Mouse (Mus musculus): ENCODE data around the gene Acp7. TPM values are rescaled to one million over a fixed set of nuclear protein-coding genes. Genes with fewer than 3 reads are reported as not detected.

Gene Acp7
- polyA plus RNA-seq, 1 experiment: not detected

DNA sequence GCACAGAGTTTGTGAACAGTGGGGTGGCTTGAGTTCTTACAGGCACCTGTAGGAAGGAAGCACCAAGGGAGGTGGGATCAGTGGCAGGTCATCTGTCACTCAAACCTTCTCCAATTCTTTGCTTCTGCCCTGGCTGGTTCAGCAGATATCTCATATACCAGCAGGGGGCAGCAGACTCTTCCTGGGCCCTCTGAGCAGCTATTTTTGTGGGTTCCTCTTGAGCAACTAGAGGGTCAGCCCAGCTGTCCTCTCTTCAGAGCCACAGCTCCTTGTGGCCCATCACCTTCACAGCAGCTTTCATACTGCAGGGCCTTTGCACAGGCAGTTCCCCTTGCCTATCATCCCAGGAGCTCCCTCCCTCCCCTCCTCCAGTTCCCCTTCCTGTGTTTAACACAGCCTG lies 62.9 kb downstream of the Acp7 start:
- H3K4me1 ChIP-seq (ENCODE audit: control insufficient read depth, insufficient read depth, low read length): no peaks in the 10 kb centered on the region
- no peak overlapping the region for H3K4me3 ChIP-seq (ENCODE audit: insufficient read depth, low read length)
- no peak overlapping the region for H3K27ac ChIP-seq (ENCODE audit: insufficient read depth, low read length)
- TF ChIP-seq CTCF (IDR thresholded peaks at IDR 0.05; ENCODE audit: borderline replicate concordance, insufficient read depth, low read length) (no peak), POLR2A (IDR thresholded peaks at IDR 0.05; ENCODE audit: low read depth, low read length) (no peak)

DNA sequence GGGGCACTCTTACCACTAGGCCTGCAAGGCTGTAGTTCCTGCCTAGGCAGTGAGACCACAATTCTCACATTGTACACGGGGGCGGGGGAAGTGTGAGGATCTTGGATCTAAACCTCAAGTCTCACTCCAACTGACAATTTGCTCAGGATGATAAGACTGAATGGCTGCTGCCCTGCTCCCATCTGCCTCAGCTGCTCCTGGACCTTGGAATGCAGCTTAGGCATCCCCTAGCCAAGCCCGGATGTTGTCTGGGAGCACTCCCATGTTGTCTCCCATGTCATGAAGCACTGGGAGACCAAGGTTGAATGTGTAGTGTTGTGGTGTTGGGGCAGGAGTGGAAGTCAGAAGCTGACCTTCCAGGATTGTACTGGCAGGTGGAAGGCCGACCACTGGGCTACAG lies 63.6 kb downstream of the Acp7 start:
- Histone ChIP-seq H3K27ac (ENCODE audit: insufficient read depth, low read length) (no peak overlapping the region), H3K4me3 (ENCODE audit: insufficient read depth, low read length) (no peak overlapping the region), H3K4me1 (ENCODE audit: control insufficient read depth, insufficient read depth, low read length) (no peaks in the 10 kb centered on the region)
- TF ChIP-seq POLR2A (IDR thresholded peaks at IDR 0.05; ENCODE audit: low read depth, low read length) (no peak), CTCF (IDR thresholded peaks at IDR 0.05; ENCODE audit: borderline replicate concordance, insufficient read depth, low read length) (no peak)

DNA sequence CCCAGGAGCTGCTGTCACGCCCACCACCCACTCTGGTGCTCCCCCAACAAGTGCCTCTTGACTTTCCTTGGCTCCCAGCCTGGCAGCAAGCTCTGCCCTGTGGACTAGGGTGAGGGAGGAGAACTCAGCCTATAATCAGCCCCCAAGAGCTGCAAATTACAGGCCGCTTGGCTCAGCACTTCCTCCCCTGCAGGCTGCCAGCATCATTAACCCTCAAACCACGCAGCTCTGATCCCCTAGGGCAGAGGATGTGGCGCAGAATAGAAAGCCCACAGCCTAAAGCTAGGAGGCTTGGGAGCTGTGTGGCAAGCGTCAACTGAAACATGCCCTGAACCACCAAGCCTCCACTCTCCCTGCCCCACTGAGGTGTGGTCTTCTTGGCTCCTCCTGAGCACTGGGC lies 65.7 kb downstream of the Acp7 start:
- Histone ChIP-seq H3K27ac (ENCODE audit: insufficient read depth, low read length) (no peak overlapping the region), H3K4me3 (ENCODE audit: insufficient read depth, low read length) (no peak overlapping the region), H3K4me1 (ENCODE audit: control insufficient read depth, insufficient read depth, low read length) (no peaks in the 10 kb centered on the region)
- TF ChIP-seq POLR2A (IDR thresholded peaks at IDR 0.05; ENCODE audit: low read depth, low read length): no peak
- TF ChIP-seq CTCF (IDR thresholded peaks at IDR 0.05; ENCODE audit: borderline replicate concordance, insufficient read depth, low read length): no peak

DNA sequence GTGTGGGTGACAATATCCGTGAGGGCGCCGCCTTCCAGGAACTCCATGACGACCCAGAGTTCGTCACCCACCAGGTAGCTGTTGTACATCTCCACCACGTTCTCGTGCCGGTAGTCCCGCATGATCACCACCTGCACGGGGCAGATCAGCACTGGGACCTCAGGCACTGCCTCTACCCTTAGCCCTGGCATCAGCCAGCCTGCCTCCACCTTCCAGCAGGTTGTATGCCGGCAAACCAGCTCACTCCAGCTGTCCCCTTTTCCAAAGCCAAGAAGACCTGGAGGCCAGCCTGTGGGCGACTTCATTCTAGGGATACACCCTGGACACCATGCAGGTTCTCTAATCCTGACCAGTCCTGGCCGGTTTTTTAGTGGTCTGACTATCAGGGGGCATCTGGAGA lies 68.2 kb downstream of the Acp7 start:
- Histone ChIP-seq H3K27ac (ENCODE audit: insufficient read depth, low read length) (no peak overlapping the region), H3K4me3 (ENCODE audit: insufficient read depth, low read length) (no peak overlapping the region), H3K4me1 (ENCODE audit: control insufficient read depth, insufficient read depth, low read length) (no peaks in the 10 kb centered on the region)
- TF ChIP-seq CTCF (IDR thresholded peaks at IDR 0.05; ENCODE audit: borderline replicate concordance, insufficient read depth, low read length) (no peak), POLR2A (IDR thresholded peaks at IDR 0.05; ENCODE audit: low read depth, low read length) (no peak)

DNA sequence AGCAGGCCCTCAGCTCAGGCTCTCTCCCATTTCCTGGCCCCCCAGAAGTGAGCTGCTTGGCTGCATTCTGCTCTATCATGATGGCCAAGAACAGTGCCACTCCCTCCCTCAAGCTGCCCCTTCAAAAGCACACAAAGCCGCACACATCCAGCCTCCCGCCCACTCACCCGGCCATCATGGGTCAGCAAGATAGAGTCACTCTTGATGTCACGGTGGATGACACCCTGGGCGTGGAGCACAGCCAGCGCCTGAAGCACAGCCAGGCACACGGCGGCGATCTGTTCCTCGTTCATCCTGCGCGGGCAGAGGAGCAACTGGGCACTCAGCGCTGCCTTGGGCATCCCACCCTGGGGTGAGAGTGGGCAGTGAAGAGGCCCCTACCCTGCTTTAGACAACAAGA lies 68.8 kb downstream of the Acp7 start:
- H3K27ac ChIP-seq (ENCODE audit: insufficient read depth, low read length): no peak overlapping the region
- H3K4me1 ChIP-seq (ENCODE audit: control insufficient read depth, insufficient read depth, low read length): no peaks in the 10 kb centered on the region
- H3K4me3 ChIP-seq (ENCODE audit: insufficient read depth, low read length): no peak overlapping the region
- no peak for TF ChIP-seq POLR2A (IDR thresholded peaks at IDR 0.05; ENCODE audit: low read depth, low read length)

DNA sequence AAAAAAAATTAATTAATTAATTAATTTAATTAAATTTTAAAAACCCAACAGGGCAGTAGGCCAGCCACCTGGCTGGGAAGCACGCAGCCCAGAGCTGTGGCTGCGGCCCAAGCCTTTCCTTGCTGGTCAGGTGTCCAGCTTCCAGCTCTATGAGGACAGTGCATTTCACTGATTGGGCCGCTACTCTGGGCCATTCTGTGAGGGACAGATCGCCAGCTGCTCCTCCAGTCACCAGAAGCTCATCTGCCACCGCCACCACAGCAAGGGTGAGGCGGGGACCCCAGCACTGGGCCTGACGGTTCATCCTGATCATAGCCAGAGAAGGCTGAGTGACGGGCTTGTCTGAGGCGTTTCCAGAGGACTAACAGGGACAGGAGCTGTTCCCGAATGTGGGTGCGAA lies 69.2 kb downstream of the Acp7 start:
- Histone ChIP-seq H3K27ac (ENCODE audit: insufficient read depth, low read length) (no peak overlapping the region), H3K4me1 (ENCODE audit: control insufficient read depth, insufficient read depth, low read length) (no peaks in the 10 kb centered on the region), H3K4me3 (ENCODE audit: insufficient read depth, low read length) (no peak overlapping the region)
- no peak for TF ChIP-seq CTCF (IDR thresholded peaks at IDR 0.05; ENCODE audit: borderline replicate concordance, insufficient read depth, low read length)
- TF ChIP-seq POLR2A (IDR thresholded peaks at IDR 0.05; ENCODE audit: low read depth, low read length): no peak

DNA sequence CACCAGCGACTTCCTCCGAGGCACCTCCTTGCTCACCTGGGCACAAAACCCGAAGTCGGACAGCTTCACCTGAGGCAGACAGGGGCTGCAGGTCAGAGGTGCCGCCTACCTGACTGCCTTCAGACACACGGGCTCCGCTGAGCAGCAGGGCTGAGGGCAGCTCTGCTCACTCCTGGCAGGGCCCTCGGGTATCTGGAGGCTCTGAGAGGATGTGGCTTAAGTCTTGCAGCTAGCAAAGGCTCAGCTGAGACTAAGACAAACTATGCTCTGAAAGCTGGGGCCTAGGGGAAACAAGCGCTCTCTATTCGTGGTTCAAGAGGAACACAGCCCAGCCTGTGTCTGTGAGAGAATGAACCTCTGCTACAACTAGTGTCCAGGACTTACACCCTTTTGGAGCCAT lies 70.3 kb downstream of the Acp7 start:
- no peak for TF ChIP-seq POLR2A (IDR thresholded peaks at IDR 0.05; ENCODE audit: low read depth, low read length)
- Histone ChIP-seq H3K4me3 (ENCODE audit: insufficient read depth, low read length) (no peak overlapping the region), H3K4me1 (ENCODE audit: control insufficient read depth, insufficient read depth, low read length) (no peaks in the 10 kb centered on the region), H3K27ac (ENCODE audit: insufficient read depth, low read length) (no peak overlapping the region)

DNA sequence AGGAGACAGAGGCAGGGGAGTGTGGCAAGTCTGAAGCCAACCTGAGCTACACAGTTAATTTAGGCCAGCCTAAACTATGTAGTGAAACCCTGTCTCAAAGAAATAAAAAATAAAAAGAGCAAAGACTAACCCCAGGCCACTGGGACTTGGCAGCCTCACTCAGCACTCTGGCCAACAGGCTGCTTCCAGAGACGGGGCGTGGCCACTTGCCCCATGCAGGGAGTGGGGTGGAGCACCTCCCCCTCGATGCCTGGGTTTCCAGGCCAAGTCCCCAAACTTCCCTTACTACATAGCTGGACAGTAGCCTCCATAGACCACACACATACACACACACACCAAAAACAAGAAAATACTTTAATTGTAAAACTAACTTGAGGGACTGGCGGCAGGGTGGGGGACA lies 72.6 kb downstream of the Acp7 start:
- no peak overlapping the region for H3K27ac ChIP-seq (ENCODE audit: insufficient read depth, low read length)
- TF ChIP-seq POLR2A (IDR thresholded peaks at IDR 0.05; ENCODE audit: low read depth, low read length) (no peak), CTCF (IDR thresholded peaks at IDR 0.05; ENCODE audit: borderline replicate concordance, insufficient read depth, low read length) (no peak)
- H3K4me3 ChIP-seq (ENCODE audit: insufficient read depth, low read length): no peak overlapping the region
- H3K4me1 ChIP-seq (ENCODE audit: control insufficient read depth, insufficient read depth, low read length): no peaks in the 10 kb centered on the region

DNA sequence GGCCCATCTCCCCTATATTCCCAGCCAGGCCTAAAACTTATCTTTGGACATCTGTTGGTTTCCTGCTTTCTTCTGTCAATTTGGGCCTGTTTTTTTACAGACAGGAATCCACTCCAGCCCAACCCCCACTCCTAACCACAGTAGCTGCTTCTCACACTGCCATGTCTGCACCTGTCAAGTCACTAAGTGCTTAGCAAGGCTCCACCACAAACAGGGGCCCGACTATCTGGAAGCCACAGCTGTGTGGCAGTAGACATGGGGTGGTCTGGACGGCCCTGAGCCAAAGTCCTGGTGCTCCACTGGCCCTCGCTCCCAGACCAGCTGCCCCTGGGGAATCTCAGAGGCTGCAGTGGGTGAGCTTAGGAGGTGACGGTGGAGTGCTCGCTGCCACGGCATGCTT lies 73.4 kb downstream of the Acp7 start:
- Histone ChIP-seq H3K4me1 (ENCODE audit: control insufficient read depth, insufficient read depth, low read length) (no peaks in the 10 kb centered on the region), H3K27ac (ENCODE audit: insufficient read depth, low read length) (no peak overlapping the region), H3K4me3 (ENCODE audit: insufficient read depth, low read length) (no peak overlapping the region)
- no peak for TF ChIP-seq CTCF (IDR thresholded peaks at IDR 0.05; ENCODE audit: borderline replicate concordance, insufficient read depth, low read length)
- no peak for TF ChIP-seq POLR2A (IDR thresholded peaks at IDR 0.05; ENCODE audit: low read depth, low read length)

Other genes with a start within 250 kb of the Acp7 start
- 18.2 and 19.4 TPM in 2 replicates for gene Med29, start 238.6 kb downstream of the Acp7 start, polyA plus RNA-seq (2011; ENCODE audit: insufficient read length, low read depth, missing spikeins)
- gene Paf1, start 238.4 kb downstream of the Acp7 start, polyA plus RNA-seq (2011; ENCODE audit: insufficient read length, low read depth, missing spikeins): 73.5 and 82.5 TPM in 2 replicates
- gene Gmfg, start 193.9 kb downstream of the Acp7 start, polyA plus RNA-seq (2011; ENCODE audit: insufficient read length, low read depth, missing spikeins): not detected in 2 replicates
- gene Lrfn1, start 179.4 kb downstream of the Acp7 start, polyA plus RNA-seq (2011; ENCODE audit: insufficient read length, low read depth, missing spikeins): 4.7 and 4.9 TPM in 2 replicates
- not detected in 2 replicates for gene Ifnl2, start 120.9 kb downstream of the Acp7 start, polyA plus RNA-seq (2011; ENCODE audit: insufficient read length, low read depth, missing spikeins)
- not detected in 2 replicates for gene Ifnl3, start 108.5 kb downstream of the Acp7 start, polyA plus RNA-seq (2011; ENCODE audit: insufficient read length, low read depth, missing spikeins)
- gene Sycn, start 90.4 kb downstream of the Acp7 start, polyA plus RNA-seq (2011; ENCODE audit: insufficient read length, low read depth, missing spikeins): not detected in 2 replicates
- not detected in 2 replicates for gene Nccrp1, start 84.1 kb downstream of the Acp7 start, polyA plus RNA-seq (2011; ENCODE audit: insufficient read length, low read depth, missing spikeins)
- gene Samd4b, start 33.2 kb downstream of the Acp7 start, polyA plus RNA-seq (2011; ENCODE audit: insufficient read length, low read depth, missing spikeins): 65.7 and 69.3 TPM in 2 replicates
- 8.0 and 10.5 TPM in 2 replicates for gene Pak4, start 33.1 kb downstream of the Acp7 start, polyA plus RNA-seq (2011; ENCODE audit: insufficient read length, low read depth, missing spikeins)
- gene Fbxo27, start 61.5 kb upstream of the Acp7 start, polyA plus RNA-seq (2011; ENCODE audit: insufficient read length, low read depth, missing spikeins): 3.8 and 5.1 TPM in 2 replicates
- gene Fbxo17, start 85.5 kb upstream of the Acp7 start, polyA plus RNA-seq (2011; ENCODE audit: insufficient read length, low read depth, missing spikeins): 16.3 and 18.4 TPM in 2 replicates
- gene Mrps12, start 110.5 kb upstream of the Acp7 start, polyA plus RNA-seq (2011; ENCODE audit: insufficient read length, low read depth, missing spikeins): 30.9 and 50.8 TPM in 2 replicates
- 5.2 and 7.1 TPM in 2 replicates for gene Sars2, start 110.7 kb upstream of the Acp7 start, polyA plus RNA-seq (2011; ENCODE audit: insufficient read length, low read depth, missing spikeins)
- gene Ccer2, start 124.8 kb upstream of the Acp7 start, polyA plus RNA-seq (2011; ENCODE audit: insufficient read length, low read depth, missing spikeins): not detected in 2 replicates
- gene Sirt2, start 135.4 kb upstream of the Acp7 start, polyA plus RNA-seq (2011; ENCODE audit: insufficient read length, low read depth, missing spikeins): 60.1 and 64.1 TPM in 2 replicates
- 13.8 and 15.0 TPM in 2 replicates for gene Nfkbib, start 136.2 kb upstream of the Acp7 start, polyA plus RNA-seq (2011; ENCODE audit: insufficient read length, low read depth, missing spikeins)
- gene Rinl, start 157.6 kb upstream of the Acp7 start, polyA plus RNA-seq (2011; ENCODE audit: insufficient read length, low read depth, missing spikeins): 0.77 TPM in 1 of 2 replicates, not detected in the other
- gene Hnrnpl, start 177.2 kb upstream of the Acp7 start, polyA plus RNA-seq (2011; ENCODE audit: insufficient read length, low read depth, missing spikeins): 442 and 496 TPM in 2 replicates
- gene Ech1, start 193.9 kb upstream of the Acp7 start, polyA plus RNA-seq (2011; ENCODE audit: insufficient read length, low read depth, missing spikeins): 80.4 and 81.2 TPM in 2 replicates
- 1.4 and 6.5 TPM in 2 replicates for gene Lgals4, start 202.5 kb upstream of the Acp7 start, polyA plus RNA-seq (2011; ENCODE audit: insufficient read length, low read depth, missing spikeins)
- gene Lgals7, start 232.5 kb upstream of the Acp7 start, polyA plus RNA-seq (2011; ENCODE audit: insufficient read length, low read depth, missing spikeins): 1.5 and 4.3 TPM in 2 replicates